Mouse (Mus musculus): Measurements from ENCODE around the gene Mnat1. TPM values are rescaled to one million over a fixed set of nuclear protein-coding genes. Genes with fewer than 3 reads are reported as not detected.

The Mnat1 gene
- polyA plus RNA-seq, 1 experiment from 2014 or later = 39.7 TPM

- Histone ChIP-seq H3K4me1 (no peaks in the 10 kb centered on the region), H3K36me3 (peaks cover 18% of the 10 kb centered on the region), H3K4me3 (no peak overlapping the region), H3K27me3 (ENCODE audit: low read depth, poor library complexity, severe bottlenecking) (no peaks in the 10 kb centered on the region), H3K27ac (no peak overlapping the region), H3K9me3 (replicated peaks) (no peaks in the 10 kb centered on the region)
- no peak for DNase-seq (ENCODE audit: low spot score)
- WGBS = 94% methylated on average over 4 of the region's 4 CpGs
Measured at GRCm38 (mm10) chr12:73307750-73308149, 184.2 kb downstream of the Mnat1 start.

GRCm38 (mm10) chr12:73308711-73309110 lies 185.2 kb downstream of the Mnat1 start:
- Histone ChIP-seq H3K4me1 (no peaks in the 10 kb centered on the region), H3K9me3 (replicated peaks) (no peaks in the 10 kb centered on the region), H3K4me3 (no peak overlapping the region), H3K27ac (no peak overlapping the region), H3K36me3 (peaks cover 13% of the 10 kb centered on the region), H3K27me3 (ENCODE audit: low read depth, poor library complexity, severe bottlenecking) (no peaks in the 10 kb centered on the region)
- WGBS = 94% methylated on average over 2 of the region's 2 CpGs
- no peak for DNase-seq (ENCODE audit: low spot score)

GRCm38 (mm10) chr12:73317706-73318686 lies 194.5 kb downstream of the Mnat1 start:
- WGBS = 92% methylated on average over 7 of the region's 7 CpGs
- DNase-seq (ENCODE audit: low spot score) = no peak
- no peak overlapping the region for H3K4me3 ChIP-seq
- peaks cover 13% of the 10 kb centered on the region for H3K36me3 ChIP-seq
- H3K27ac ChIP-seq = no peak overlapping the region
- no peaks in the 10 kb centered on the region for H3K9me3 ChIP-seq (replicated peaks)
- H3K4me1 ChIP-seq = peaks cover 7% of the 10 kb centered on the region; the same call in 1 of the 2 replicates
- no peaks in the 10 kb centered on the region for H3K27me3 ChIP-seq (ENCODE audit: low read depth, poor library complexity, severe bottlenecking)

Other genes with a start within 250 kb of the Mnat1 start
- not detected in 2 replicates for gene Six6, start 183.8 kb upstream of the Mnat1 start, polyA plus RNA-seq (2016; fragmentation: Nextera tagmentation; extraction: Ambion mirVana)
- gene 4930447C04Rik, start 182.9 kb upstream of the Mnat1 start, polyA plus RNA-seq (2016; fragmentation: Nextera tagmentation; extraction: Ambion mirVana) = 2.2 and 4.0 TPM in 2 replicates
- gene Six1, start 69.8 kb upstream of the Mnat1 start, polyA plus RNA-seq (2016; fragmentation: Nextera tagmentation; extraction: Ambion mirVana) = 18.0 and 32.6 TPM in 2 replicates
- 17.2 and 20.8 TPM in 2 replicates for gene Six4, start 10.3 kb upstream of the Mnat1 start, polyA plus RNA-seq (2016; fragmentation: Nextera tagmentation; extraction: Ambion mirVana)
- 23.3 and 24.5 TPM in 2 replicates for gene Trmt5, start 163.0 kb downstream of the Mnat1 start, polyA plus RNA-seq (2016; fragmentation: Nextera tagmentation; extraction: Ambion mirVana)
- 8.6 and 10.8 TPM in 2 replicates for gene Slc38a6, start 163.1 kb downstream of the Mnat1 start, polyA plus RNA-seq (2016; fragmentation: Nextera tagmentation; extraction: Ambion mirVana)